In genomic region chr11:32120596-32120995, GRCm38 (mm10) we compare ENCODE assay signal across 22 mouse cellular contexts.
"Had no signal": no experiment of that assay in that cellular context is flagged by ENCODE, and none has a peak within 500 bp of the region (broad histone marks: within the 10 kb centered on the region; RNA-seq: fewer than 3 reads in every experiment).

No protein-coding gene starts in this region.

- H3K4me1 ChIP-seq: stomach, embryonic 15.5 days had no signal

- H3K4me3 ChIP-seq: limb, embryonic 12.5 days; limb, embryonic 15.5 days; megakaryocyte, embryonic 14.5 days; midbrain, embryonic 12.5 days; neural tube, embryonic 12.5 days; stomach, embryonic 15.5 days had no signal

- H3K9me3 ChIP-seq: limb, embryonic 12.5 days; limb, embryonic 15.5 days; midbrain, embryonic 12.5 days; neural tube, embryonic 12.5 days; stomach, embryonic 15.5 days had no signal

- DNase-seq: kidney, adult 18-20 months; kidney, adult 9 months; kidney, postnatal 14 days; kidney, postnatal 4 days; left cerebral cortex, postnatal 4 days; liver, postnatal 0 days; lung, embryonic 14.5 days; retina, postnatal 1 day; right cerebral cortex, postnatal 25 days; spleen, adult 18-20 months had no signal

- ATAC-seq: inflammation-experienced regulatory T-cells, adult 6 months; intestine, embryonic 16.5 days; liver, postnatal 0 days; lung, postnatal 0 days had no signal

- H3K9ac ChIP-seq: limb, embryonic 12.5 days; limb, embryonic 15.5 days; liver, embryonic 14.5 days; liver, postnatal 0 days; lung, embryonic 14.5 days; midbrain, embryonic 12.5 days; neural tube, embryonic 12.5 days; stomach, embryonic 15.5 days had no signal

- H3K4me2 ChIP-seq: limb, embryonic 12.5 days; limb, embryonic 15.5 days; liver, embryonic 11.5 days; lung, embryonic 14.5 days; midbrain, embryonic 12.5 days; neural tube, embryonic 12.5 days; stomach, embryonic 15.5 days had no signal

- H3K27ac ChIP-seq: limb, embryonic 12.5 days; limb, embryonic 15.5 days; liver, embryonic 14.5 days; macrophage; midbrain, embryonic 12.5 days; neural tube, embryonic 12.5 days; stomach, embryonic 15.5 days had no signal

- H3K36me3 ChIP-seq: limb, embryonic 12.5 days; limb, embryonic 15.5 days; midbrain, embryonic 12.5 days; neural tube, embryonic 12.5 days; stomach, embryonic 15.5 days had no signal

- H3K27me3 ChIP-seq: limb, embryonic 12.5 days; limb, embryonic 15.5 days; midbrain, embryonic 12.5 days; neural tube, embryonic 12.5 days; stomach, embryonic 15.5 days had no signal
